Mouse (Mus musculus) bone marrow, adult 2 months (tissue): ENCODE data around the gene Rapgef4.

ENCODE experiments used
- CTCF ChIP-seq: fragments of 200-500 bp; IDR thresholded peaks from 2 replicates; pipeline ENCODE4 v1.5.1; 2011; ENCODE audit warnings: low read length, control low read depth; ENCODE audit not compliant: control insufficient read depth, insufficient read depth
- POLR2A ChIP-seq: fragments of 200-500 bp; IDR thresholded peaks from 2 replicates; pipeline ENCODE4 v1.6.1; 2011; ENCODE audit warnings: low read depth, mild to moderate bottlenecking, control low read depth, low read length, borderline replicate concordance; ENCODE audit not compliant: control insufficient read depth

- TF ChIP-seq CTCF: no peak
- no peak for TF ChIP-seq POLR2A
Measured at GRCm38 (mm10) chr2:72074999-72075561, 94.0 kb downstream of the Rapgef4 start.
